Mouse (Mus musculus): ENCODE data around the gene Rgs14.
A peak's percentile ranks its signal among the peaks of the same experiment; 100 is the strongest.

The Rgs14 gene

GRCm38 (mm10) chr13:55404853-55405782, 35.6 kb downstream of the Rgs14 start:
- peak; percentile 63 for DNase-seq (ENCODE audit: low read depth, low spot score)

- DNase-seq (ENCODE audit: low read depth, low spot score), result no peak
Observed at GRCm38 (mm10) chr13:55405783-55406390, 36.4 kb downstream of the Rgs14 start.

GRCm38 (mm10) chr13:55407341-55407740, 37.8 kb downstream of the Rgs14 start:
- no peak for DNase-seq (ENCODE audit: low read depth, low spot score)

GRCm38 (mm10) chr13:55408546-55409120, 39.1 kb downstream of the Rgs14 start:
- DNase-seq (ENCODE audit: low read depth, low spot score), result no peak

- DNase-seq (ENCODE audit: low read depth, low spot score), result no peak
Observed at GRCm38 (mm10) chr13:55411826-55412225, 42.3 kb downstream of the Rgs14 start.

- no peak for DNase-seq (ENCODE audit: low read depth, low spot score)
Observed at GRCm38 (mm10) chr13:55412643-55413307, 43.2 kb downstream of the Rgs14 start.

GRCm38 (mm10) chr13:55413333-55413732, 43.8 kb downstream of the Rgs14 start:
- DNase-seq (ENCODE audit: low read depth, low spot score), result no peak

- peak; percentile 79 for DNase-seq (ENCODE audit: low read depth, low spot score)
Observed at GRCm38 (mm10) chr13:55414743-55415380, 45.3 kb downstream of the Rgs14 start, which contains the start of gene Pfn3. TSS of gene Pfn3 (minus strand) at chr13:55415232.

- DNase-seq (ENCODE audit: low read depth, low spot score), result peak; percentile 33
Observed at GRCm38 (mm10) chr13:55418004-55418403, 48.5 kb downstream of the Rgs14 start.

GRCm38 (mm10) chr13:55419142-55419541, 49.6 kb downstream of the Rgs14 start:
- no peak for DNase-seq (ENCODE audit: low read depth, low spot score)

GRCm38 (mm10) chr13:55420018-55420932, 50.7 kb downstream of the Rgs14 start:
- DNase-seq (ENCODE audit: low read depth, low spot score), result no peak

- DNase-seq (ENCODE audit: low read depth, low spot score), result peak; percentile 26
Observed at GRCm38 (mm10) chr13:55420933-55421800, 51.6 kb downstream of the Rgs14 start.

- DNase-seq (ENCODE audit: low read depth, low spot score), result no peak
Observed at GRCm38 (mm10) chr13:55426613-55427012, 57.1 kb downstream of the Rgs14 start, which contains the start of gene F12. TSS of gene F12 (minus strand) at chr13:55426793.

- no peak for DNase-seq (ENCODE audit: low read depth, low spot score)
Observed at GRCm38 (mm10) chr13:55429226-55429888, 59.8 kb downstream of the Rgs14 start.

GRCm38 (mm10) chr13:55430566-55430965, 61.0 kb downstream of the Rgs14 start:
- DNase-seq (ENCODE audit: low read depth, low spot score), result no peak

GRCm38 (mm10) chr13:55431889-55432685, 62.6 kb downstream of the Rgs14 start:
- no peak for DNase-seq (ENCODE audit: low read depth, low spot score)
